In the genomic region with DNA sequence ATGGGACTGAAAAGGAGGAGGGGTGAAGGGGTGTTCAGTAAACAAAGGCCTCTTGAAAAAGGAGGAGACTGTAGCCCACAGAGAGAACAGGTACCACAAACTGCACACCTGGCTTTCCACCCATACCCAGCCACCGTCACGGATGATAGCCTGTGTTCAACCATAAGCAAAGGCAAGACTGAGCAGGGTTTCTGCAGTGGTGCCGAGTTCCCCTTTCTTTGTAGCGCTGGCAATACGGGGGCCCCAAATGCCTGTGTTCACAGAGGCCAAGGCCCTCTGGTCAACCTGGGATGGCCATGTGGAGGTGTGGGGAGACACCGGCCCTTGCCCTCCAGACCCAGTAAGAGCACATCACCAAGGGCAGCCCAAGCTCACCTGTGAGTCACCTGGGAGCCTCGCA, we compare ENCODE assay signal across 22 mouse cellular contexts.
A peak's percentile ranks its signal among the peaks of the same experiment; 100 is the strongest.
DNase-seq lines count a peak whose midpoint lies in the region; ATAC-seq and TF ChIP-seq lines count a peak whose summit lies in the region.
"Had no signal": no experiment of that assay in that cellular context is flagged by ENCODE, and none has a peak within 500 bp of the region (broad histone marks: within the 10 kb centered on the region; RNA-seq: fewer than 3 reads in every experiment).

No protein-coding gene starts in this region.

- peaks cover 71% of the 10 kb centered on the region for H3K4me1 ChIP-seq in heart, embryonic 13.5 days
- H3K4me1 ChIP-seq in heart, embryonic 10.5 days: peaks cover 62% of the 10 kb centered on the region
- peaks cover 21 to 69% of the 10 kb centered on the region in 2 experiments for H3K4me1 ChIP-seq in CH12.LX (ENCODE audit: control insufficient read depth in 1 of 2, insufficient read depth in 2 of 2)
- peaks cover 14% of the 10 kb centered on the region for H3K4me1 ChIP-seq in embryonic fibroblast, embryonic 13.5 days (ENCODE audit: control insufficient read depth, insufficient read depth, low read length)
- peaks cover 28% of the 10 kb centered on the region for H3K4me1 ChIP-seq in stomach, embryonic 16.5 days (ENCODE audit: control insufficient read depth, insufficient read depth, low read length)
- H3K4me1 ChIP-seq: midbrain, embryonic 12.5 days had no signal

- no peaks in the 10 kb centered on the region for H3K27me3 ChIP-seq in heart, embryonic 13.5 days (replicated peaks)
- no peaks in the 10 kb centered on the region for H3K27me3 ChIP-seq in heart, embryonic 10.5 days (ENCODE audit: insufficient read depth, poor library complexity, severe bottlenecking)
- no peaks in the 10 kb centered on the region for H3K27me3 ChIP-seq in CH12.LX (replicated peaks)
- H3K27me3 ChIP-seq in stomach, embryonic 16.5 days (ENCODE audit: control insufficient read depth, insufficient read depth, low read length): no peaks in the 10 kb centered on the region
- H3K27me3 ChIP-seq: embryonic facial prominence, embryonic 15.5 days; liver, embryonic 13.5 days; midbrain, embryonic 12.5 days had no signal

- no peak for TF ChIP-seq RAD21 in CH12.LX (IDR thresholded peaks at IDR 0.05; ENCODE audit: low read depth, low read length)

- dilution Hi-C loops in CH12.LX (cut with MboI; ENCODE audit: extremely low pct_ligation_motif_present, extremely low pct_unique_long_range_greater_than_20kb, low sequenced_read_pairs): no loop called here

- no peak for ATAC-seq in heart, embryonic 13.5 days (ENCODE audit: extremely low read depth, insufficient number of reproducible peaks, low FRiP score, low TSS enrichment)
- no peak for ATAC-seq in stomach, embryonic 16.5 days (ENCODE audit: insufficient read depth, low FRiP score)
- ATAC-seq: hindbrain, embryonic 16.5 days had no signal

- no peak for TF ChIP-seq POLR2A in CH12.LX (IDR thresholded peaks at IDR 0.05; ENCODE audit: low read depth, low read length)
- TF ChIP-seq POLR2A in embryonic fibroblast, embryonic 13.5 days (IDR thresholded peaks at IDR 0.05; ENCODE audit: low read depth, low read length): no peak

- H3K27ac ChIP-seq in heart, embryonic 13.5 days (replicated peaks): peak overlapping the region; percentile 70
- H3K27ac ChIP-seq in heart, embryonic 10.5 days: no peak overlapping the region
- H3K27ac ChIP-seq in CH12.LX (ENCODE audit: insufficient read depth, low read depth): no peak overlapping the region
- 0 out of 2 replicates have a peak overlapping the region, but pooled peaks have one; percentile 17 for H3K27ac ChIP-seq in embryonic fibroblast, embryonic 13.5 days (ENCODE audit: insufficient read depth, low read length)
- peak overlapping the region; percentile 85 for H3K27ac ChIP-seq in stomach, embryonic 16.5 days (ENCODE audit: low read length)
- H3K27ac ChIP-seq: embryonic facial prominence, embryonic 15.5 days; forebrain, embryonic 10.5 days; kidney, postnatal 0 days; left cerebral cortex, adult 2 months; liver, embryonic 13.5 days; midbrain, embryonic 12.5 days had no signal

- no peaks in the 10 kb centered on the region for H3K9me3 ChIP-seq in heart, embryonic 13.5 days
- no peaks in the 10 kb centered on the region for H3K9me3 ChIP-seq in heart, embryonic 10.5 days
- H3K9me3 ChIP-seq in CH12.LX (replicated peaks; ENCODE audit: low read length): no peaks in the 10 kb centered on the region
- no peaks in the 10 kb centered on the region for H3K9me3 ChIP-seq in stomach, embryonic 16.5 days (replicated peaks; ENCODE audit: control insufficient read depth, low read length)
- H3K9me3 ChIP-seq: embryonic facial prominence, embryonic 15.5 days; forebrain, embryonic 10.5 days; liver, embryonic 13.5 days; midbrain, embryonic 12.5 days had no signal

- peak; percentile 70 for TF ChIP-seq EP300 in CH12.LX (IDR thresholded peaks at IDR 0.05; ENCODE audit: low read length)

- WGBS in heart, embryonic 13.5 days: 87% methylated on average over 7 of the region's 7 CpGs
- 86% methylated on average over 7 of the region's 7 CpGs for WGBS in heart, embryonic 10.5 days
- WGBS in stomach, embryonic 16.5 days: 90% methylated on average over 7 of the region's 7 CpGs

- no peak overlapping the region for H3K4me2 ChIP-seq in heart, embryonic 13.5 days
- no peak overlapping the region for H3K4me2 ChIP-seq in CH12.LX (ENCODE audit: insufficient read depth, low read depth, poor library complexity, severe bottlenecking)
- no peak overlapping the region for H3K4me2 ChIP-seq in stomach, embryonic 16.5 days (ENCODE audit: low read depth, low read length)
- H3K4me2 ChIP-seq: embryonic facial prominence, embryonic 15.5 days; liver, embryonic 13.5 days; midbrain, embryonic 12.5 days had no signal

- H3K4me3 ChIP-seq in heart, embryonic 13.5 days: no peak overlapping the region
- no peak overlapping the region for H3K4me3 ChIP-seq in heart, embryonic 10.5 days
- H3K4me3 ChIP-seq in CH12.LX (replicated peaks in 1 of 3; ENCODE audit: low read depth in 2 of 3, low read length in 2 of 3, poor library complexity in 1 of 3): no peak overlapping the region
- no peak overlapping the region for H3K4me3 ChIP-seq in embryonic fibroblast, embryonic 13.5 days (ENCODE audit: insufficient read depth, low read length)
- no peak overlapping the region for H3K4me3 ChIP-seq in stomach, embryonic 16.5 days (replicated peaks; ENCODE audit: low read length)
- H3K4me3 ChIP-seq: embryonic facial prominence, embryonic 15.5 days; forebrain, embryonic 10.5 days; left cerebral cortex, adult 2 months; liver, embryonic 13.5 days; midbrain, embryonic 12.5 days had no signal

- no peak for TF ChIP-seq CTCF in CH12.LX (conservative IDR thresholded peaks at IDR 0.05 in 1 of 2, IDR thresholded peaks at IDR 0.05 in 1 of 2; ENCODE audit: low read depth in 2 of 2, low read length in 2 of 2)
- no peak for TF ChIP-seq CTCF in embryonic fibroblast, embryonic 13.5 days (IDR thresholded peaks at IDR 0.05; ENCODE audit: borderline replicate concordance, insufficient read depth, low read length)

- no peak for DNase-seq in heart, embryonic 10.5 days (ENCODE audit: low spot score)
- DNase-seq in CH12.LX (ENCODE audit: extremely low read depth): peak; percentile 56
- no peak for DNase-seq in adrenal gland, adult 2 months
- DNase-seq in thymus, postnatal 4 days: no peak
- DNase-seq: adrenal gland, postnatal 25 days; cerebellum, adult 9-10 months; forebrain, postnatal 0 days; kidney, adult 2 months; layer of hippocampus, adult 9-11 months; liver, embryonic 13.5 days; lung, adult 2 months; lung, postnatal 14 days; thymus, adult 18-20 months had no signal

- H3K36me3 ChIP-seq in heart, embryonic 13.5 days: peaks cover 18% of the 10 kb centered on the region
- peaks cover 23% of the 10 kb centered on the region for H3K36me3 ChIP-seq in heart, embryonic 10.5 days
- H3K36me3 ChIP-seq in CH12.LX (replicated peaks in 1 of 2; ENCODE audit: control insufficient read depth in 1 of 2, insufficient read depth in 1 of 2, low read length in 1 of 2): no peaks in the 10 kb centered on the region
- no peaks in the 10 kb centered on the region for H3K36me3 ChIP-seq in stomach, embryonic 16.5 days (ENCODE audit: control insufficient read depth, insufficient read depth, low read length)
- H3K36me3 ChIP-seq: embryonic facial prominence, embryonic 15.5 days; liver, embryonic 13.5 days had no signal

- H3K79me2 ChIP-seq in CH12.LX (replicated peaks; ENCODE audit: control insufficient read depth, extremely low read depth, insufficient read depth, poor library complexity, severe bottlenecking): no peaks in the 10 kb centered on the region

- in situ Hi-C loops in CH12.LX (cut with MboI; ENCODE audit: low pct_ligation_motif_present, low pct_unique_long_range_greater_than_20kb, low sequenced_read_pairs): no loop called here

- peak overlapping the region; percentile 38; the same call in 1 of the 2 replicates for H3K9ac ChIP-seq in heart, embryonic 13.5 days
- no peak overlapping the region for H3K9ac ChIP-seq in CH12.LX (ENCODE audit: insufficient read depth, low read depth)
- H3K9ac ChIP-seq in stomach, embryonic 16.5 days (ENCODE audit: low read length): no peak overlapping the region
- H3K9ac ChIP-seq: embryonic facial prominence, embryonic 15.5 days; forebrain, postnatal 0 days; liver, embryonic 13.5 days; midbrain, embryonic 12.5 days had no signal

TF ChIP-seq in CH12.LX, 34 proteins besides CTCF, POLR2A, EP300 and RAD21:
- TF ChIP-seq TCF12 (IDR thresholded peaks at IDR 0.05; ENCODE audit: low read depth, low read length) (peak; percentile 50), ELF1 (IDR thresholded peaks at IDR 0.05; ENCODE audit: low read depth, low read length) (no peak), NELFE (IDR thresholded peaks at IDR 0.05; ENCODE audit: low read depth, low read length) (no peak), MEF2A (IDR thresholded peaks at IDR 0.05; ENCODE audit: borderline replicate concordance, low read depth, low read length) (no peak), CHD1 (IDR thresholded peaks at IDR 0.05; ENCODE audit: low read depth, low read length) (no peak), IRF4 (IDR thresholded peaks at IDR 0.05; ENCODE audit: low read depth, low read length) (peak; percentile 26; the same call in 1 of the 2 replicates), MYC (IDR thresholded peaks at IDR 0.05; ENCODE audit: low read depth, low read length) (0 out of 2 replicates have a peak, but pooled peaks have one; percentile 17), MAX (IDR thresholded peaks at IDR 0.05; ENCODE audit: low read length) (no peak), MAFK (IDR thresholded peaks at IDR 0.05; ENCODE audit: insufficient replicate concordance, low read length) (no peak), PAX5 (IDR thresholded peaks at IDR 0.05; ENCODE audit: low read length) (no peak), UBTF (IDR thresholded peaks at IDR 0.05; ENCODE audit: low read depth, low read length) (0 out of 2 replicates have a peak, but pooled peaks have one; percentile 57)

Comparison
In these comparisons a context has a peak if more than half of its experiments do, and no peak if none do; other contexts are left out.
1. H3K27ac ChIP-seq: peak in heart, embryonic 13.5 days (single experiment), embryonic fibroblast, embryonic 13.5 days (single experiment) and stomach, embryonic 16.5 days (single experiment); none in heart, embryonic 10.5 days (single experiment) and CH12.LX (single experiment).